Mouse (Mus musculus) cerebellum, postnatal 14 days (tissue): ENCODE measurements around the gene Acsl6.
A peak's percentile ranks its signal among the peaks of the same experiment; 100 is the strongest.
"Not testable (repeated sequence)": the region's sequence is repeated elsewhere in the genome, so short reads cannot be mapped to it uniquely, and the experiment has no call there.

ENCODE experiments used
- DNase-seq, 2 experiments: peaks; one replicate each; pipeline ENCODE4 v3.0.0; 2021; ENCODE audit warnings: mixed read lengths in 2 of 2

The Acsl6 gene

GRCm38 (mm10) chr11:54396686-54397085 lies 93.1 kb downstream of the Acsl6 start:
- no peak for DNase-seq

- no peak for DNase-seq
These were observed 94.5 kb downstream of the Acsl6 start for GRCm38 (mm10) chr11:54398058-54398457.

GRCm38 (mm10) chr11:54400803-54401202 lies 97.2 kb downstream of the Acsl6 start:
- not testable (repeated sequence) for DNase-seq

- no peak for DNase-seq
These were observed 101.3 kb downstream of the Acsl6 start for GRCm38 (mm10) chr11:54404885-54405284.

- no peak for DNase-seq
These were observed 103.4 kb downstream of the Acsl6 start for GRCm38 (mm10) chr11:54406930-54407546.

- DNase-seq = peak in 1 of 2 experiments; percentile 8
These were observed 107.0 kb downstream of the Acsl6 start for GRCm38 (mm10) chr11:54410612-54411011.

- DNase-seq = no peak
These were observed 109.4 kb downstream of the Acsl6 start for GRCm38 (mm10) chr11:54413017-54413416.
